In genomic region chr11:86580319-86581113, GRCm38 (mm10) we compare ENCODE assay signal across 9 mouse cellular contexts. TPM values are rescaled to one million over a fixed set of nuclear protein-coding genes. Genes with fewer than 3 reads are reported as not detected.
DNase-seq lines count a peak whose midpoint lies in the region; ATAC-seq and TF ChIP-seq lines count a peak whose summit lies in the region.
"Had no signal": no experiment of that assay in that cellular context is flagged by ENCODE, and none has a peak within 500 bp of the region (broad histone marks: within the 10 kb centered on the region; RNA-seq: fewer than 3 reads in every experiment).

No protein-coding gene starts in this region.

- H3K9me3 ChIP-seq in heart, embryonic 13.5 days, result no peaks in the 10 kb centered on the region
- H3K9me3 ChIP-seq in megakaryocyte, embryonic 14.5 days, result no peaks in the 10 kb centered on the region
- H3K9me3 ChIP-seq in midbrain, postnatal 0 days (ENCODE audit: low read length), result no peaks in the 10 kb centered on the region
- H3K9me3 ChIP-seq: limb, embryonic 12.5 days had no signal

- CTCF ChIA-PET in Patski (lab: Charles Lee), result interaction anchor here (1.0 to 17.2 kb wide), 5 partner anchors 11 to 71 kb away, joined by 3 to 228 read pairs (median 7); no protein-coding TSS in a partner anchor

- POLR2A ChIA-PET in Patski (lab: Charles Lee), result interaction anchor here (1.0 to 12.0 kb wide), 11 partner anchors 9 to 70 kb away, joined by 4 to 262 read pairs (median 9); no protein-coding TSS in a partner anchor

- peak overlapping the region; percentile 79 for H3K9ac ChIP-seq in heart, embryonic 13.5 days
- no peak overlapping the region for H3K9ac ChIP-seq in midbrain, postnatal 0 days (replicated peaks; ENCODE audit: low read length, poor library complexity, severe bottlenecking)
- H3K9ac ChIP-seq: limb, embryonic 12.5 days had no signal

- ATAC-seq in heart, embryonic 13.5 days (ENCODE audit: extremely low read depth, insufficient number of reproducible peaks, low FRiP score, low TSS enrichment), result no peak
- peak; percentile 15 for ATAC-seq in Patski
- ATAC-seq in cerebellum, adult (ENCODE audit: insufficient number of reproducible peaks, low FRiP score, low TSS enrichment), result no peak
- ATAC-seq in midbrain, postnatal 0 days (ENCODE audit: low FRiP score), result no peak

- TF ChIP-seq CTCF in Patski (IDR thresholded peaks at IDR 0.05), result no peak
- TF ChIP-seq CTCF in midbrain, postnatal 0 days (IDR thresholded peaks at IDR 0.05), result no peak

- H3K27me3 ChIP-seq in heart, embryonic 13.5 days (replicated peaks), result no peaks in the 10 kb centered on the region
- no peaks in the 10 kb centered on the region for H3K27me3 ChIP-seq in Patski
- H3K27me3 ChIP-seq in megakaryocyte, embryonic 14.5 days (replicated peaks), result no peaks in the 10 kb centered on the region
- H3K27me3 ChIP-seq in midbrain, postnatal 0 days (ENCODE audit: insufficient read depth, low read length), result no peaks in the 10 kb centered on the region
- H3K27me3 ChIP-seq: limb, embryonic 12.5 days had no signal

- H3K4me3 ChIP-seq in heart, embryonic 13.5 days, result peak overlapping the region; percentile 35; the same call in 1 of the 2 replicates
- peak overlapping the region; percentile 91 for H3K4me3 ChIP-seq in megakaryocyte, embryonic 14.5 days (replicated peaks)
- H3K4me3 ChIP-seq in midbrain, postnatal 0 days (ENCODE audit: low read depth, low read length), result no peak overlapping the region
- H3K4me3 ChIP-seq: limb, embryonic 12.5 days had no signal

- in situ Hi-C loops in Patski (cut with MboI; ENCODE audit: low pct_unique_long_range_greater_than_20kb), result no loop called here

- H3K36me3 ChIP-seq in heart, embryonic 13.5 days, result peaks cover 8% of the 10 kb centered on the region; the same call in 1 of the 2 replicates
- H3K36me3 ChIP-seq in megakaryocyte, embryonic 14.5 days (replicated peaks; ENCODE audit: low read length), result peaks cover 33% of the 10 kb centered on the region
- H3K36me3 ChIP-seq in midbrain, postnatal 0 days (ENCODE audit: insufficient read depth, low read length), result no peaks in the 10 kb centered on the region
- H3K36me3 ChIP-seq: limb, embryonic 12.5 days had no signal

- 78% methylated on average over 9 of the region's 9 CpGs for WGBS in heart, embryonic 13.5 days
- WGBS in midbrain, postnatal 0 days, result 83% methylated on average over 9 of the region's 9 CpGs

- H3K4me1 ChIP-seq in heart, embryonic 13.5 days, result peaks cover 87% of the 10 kb centered on the region
- H3K4me1 ChIP-seq in megakaryocyte, embryonic 14.5 days, result peaks cover 77% of the 10 kb centered on the region
- no peaks in the 10 kb centered on the region for H3K4me1 ChIP-seq in midbrain, postnatal 0 days (ENCODE audit: insufficient read depth, low read length)

- peak overlapping the region; percentile 89 for H3K27ac ChIP-seq in heart, embryonic 13.5 days (replicated peaks)
- no peak overlapping the region for H3K27ac ChIP-seq in midbrain, postnatal 0 days (ENCODE audit: low read depth, low read length)
- H3K27ac ChIP-seq: limb, embryonic 12.5 days had no signal

- peak overlapping the region; percentile 73; the same call in 1 of the 2 replicates for H3K4me2 ChIP-seq in heart, embryonic 13.5 days
- no peak overlapping the region for H3K4me2 ChIP-seq in midbrain, postnatal 0 days (ENCODE audit: low read depth, low read length, poor library complexity, severe bottlenecking)
- H3K4me2 ChIP-seq: limb, embryonic 12.5 days had no signal

- no peak for DNase-seq in heart, adult 8-10 months (ENCODE audit: low spot score)
- DNase-seq in Patski (ENCODE audit: low read depth, low spot score), result no peak
- DNase-seq in kidney, adult 9 months, result peak; percentile 91
- no peak for DNase-seq in midbrain, postnatal 0 days (ENCODE audit: low spot score)
- DNase-seq in cerebellum, postnatal 14 days, result no peak

RNA-seq across cellular contexts. Expression of gene Tubd1, which starts 35.7 kb away (rescaled TPM):
- polyA plus RNA-seq in heart, embryonic 13.5 days (2015; fragmentation: Nextera tagmentation; extraction: Ambion mirVana), result 11.5 and 11.9 TPM in 2 replicates
- total RNA-seq in heart, adult 8-10 months (2022), result 1 to 10 TPM; 5.4 to 6.2 (median 5.8) TPM
- polyA plus RNA-seq in Patski (2021), result 10.9 TPM
- polyA plus RNA-seq in megakaryocyte, embryonic 14.5 days (2012; ENCODE audit: insufficient read depth, low replicate concordance), result 0.32 TPM in 1 of 2 replicates, not detected in the other
- 1.7 and 2.7 TPM in 2 replicates for total RNA-seq in midbrain, postnatal 0 days (2014; rRNA removed)
- polyA plus RNA-seq in midbrain, postnatal 0 days (2015; fragmentation: Nextera tagmentation; extraction: Ambion mirVana), result 4.5 and 5.0 TPM in 2 replicates

RNA-seq across cellular contexts. Expression of gene Rps6kb1, which starts 35.9 kb away (rescaled TPM):
- 39.6 and 41.2 TPM in 2 replicates for polyA plus RNA-seq in heart, embryonic 13.5 days (2015; fragmentation: Nextera tagmentation; extraction: Ambion mirVana)
- total RNA-seq in heart, adult 8-10 months (2022), result 10 to 100 TPM; 16.5 to 24.5 (median 23.9) TPM
- 39.2 TPM for polyA plus RNA-seq in Patski (2021)
- 5.3 TPM in 1 of 2 replicates, not detected in the other for polyA plus RNA-seq in megakaryocyte, embryonic 14.5 days (2012; ENCODE audit: insufficient read depth, low replicate concordance)
- 35.6 and 47.9 TPM in 2 replicates for total RNA-seq in midbrain, postnatal 0 days (2014; rRNA removed)
- polyA plus RNA-seq in midbrain, postnatal 0 days (2015; fragmentation: Nextera tagmentation; extraction: Ambion mirVana), result 53.7 and 59.6 TPM in 2 replicates
